Mouse (Mus musculus): ENCODE results near the gene Samd10. TPM values are rescaled to one million over a fixed set of nuclear protein-coding genes. Genes with fewer than 3 reads are reported as not detected.

The Samd10 gene
- polyA plus RNA-seq, 1 experiment from 2014 or later = 11.2 TPM

GRCm38 (mm10) chr2:181618761-181619495, 19.9 kb upstream of the Samd10 start:
- H3K4me3 ChIP-seq (ENCODE audit: low read length) = no peak overlapping the region
- no peak overlapping the region for H3K27ac ChIP-seq (ENCODE audit: low read length)
- peaks cover 39% of the 10 kb centered on the region for H3K36me3 ChIP-seq (ENCODE audit: control insufficient read depth, insufficient read depth)
- WGBS = 82% methylated on average over 5 of the region's 5 CpGs
- H3K9me3 ChIP-seq (replicated peaks; ENCODE audit: control insufficient read depth, low read length) = no peaks in the 10 kb centered on the region
- no peaks in the 10 kb centered on the region for H3K4me1 ChIP-seq (ENCODE audit: control insufficient read depth, insufficient read depth, low read length)
- H3K4me2 ChIP-seq (ENCODE audit: low read depth, low read length) = no peak overlapping the region
- no peaks in the 10 kb centered on the region for H3K27me3 ChIP-seq (ENCODE audit: control insufficient read depth, insufficient read depth, low read length)
- no peak for ATAC-seq (replicated peaks; ENCODE audit: extremely low read depth, insufficient read depth, low FRiP score)
- no peak overlapping the region for H3K9ac ChIP-seq (ENCODE audit: low read length)

- H3K9ac ChIP-seq (ENCODE audit: low read length) = no peak overlapping the region
- H3K27ac ChIP-seq (ENCODE audit: low read length) = no peak overlapping the region
- ATAC-seq (replicated peaks; ENCODE audit: extremely low read depth, insufficient read depth, low FRiP score) = no peak
- peaks cover 15% of the 10 kb centered on the region for H3K4me1 ChIP-seq (ENCODE audit: control insufficient read depth, insufficient read depth, low read length)
- no peak overlapping the region; the same call in 1 of the 2 replicates for H3K4me3 ChIP-seq (ENCODE audit: low read length)
- H3K4me2 ChIP-seq (ENCODE audit: low read depth, low read length) = peak overlapping the region; percentile 89
- H3K27me3 ChIP-seq (ENCODE audit: control insufficient read depth, insufficient read depth, low read length) = no peaks in the 10 kb centered on the region
- no peaks in the 10 kb centered on the region for H3K9me3 ChIP-seq (replicated peaks; ENCODE audit: control insufficient read depth, low read length)
- 72% methylated on average over 4 of the region's 4 CpGs for WGBS
- no peaks in the 10 kb centered on the region for H3K36me3 ChIP-seq (ENCODE audit: control insufficient read depth, insufficient read depth)
These were observed 3.4 kb upstream of the Samd10 start for GRCm38 (mm10) chr2:181602367-181602766.

- Histone ChIP-seq H3K27me3 (ENCODE audit: control insufficient read depth, insufficient read depth, low read length) (no peaks in the 10 kb centered on the region), H3K4me2 (ENCODE audit: low read depth, low read length) (peak overlapping the region; percentile 89), H3K4me3 (ENCODE audit: low read length) (peak overlapping the region; percentile 99), H3K9ac (ENCODE audit: low read length) (peak overlapping the region; percentile 94), H3K27ac (ENCODE audit: low read length) (no peak overlapping the region; the same call in 1 of the 2 replicates), H3K4me1 (ENCODE audit: control insufficient read depth, insufficient read depth, low read length) (peaks cover 15% of the 10 kb centered on the region), H3K9me3 (replicated peaks; ENCODE audit: control insufficient read depth, low read length) (no peaks in the 10 kb centered on the region), H3K36me3 (ENCODE audit: control insufficient read depth, insufficient read depth) (no peaks in the 10 kb centered on the region)
- no peak for ATAC-seq (replicated peaks; ENCODE audit: extremely low read depth, insufficient read depth, low FRiP score)
- WGBS = 24% methylated on average over 10 of the region's 10 CpGs
These were observed 2.7 kb upstream of the Samd10 start for GRCm38 (mm10) chr2:181601751-181602145.

GRCm38 (mm10) chr2:181600828-181601750, 2.1 kb upstream of the Samd10 start:
- ATAC-seq (replicated peaks; ENCODE audit: extremely low read depth, insufficient read depth, low FRiP score) = peak; percentile 92
- H3K4me1 ChIP-seq (ENCODE audit: control insufficient read depth, insufficient read depth, low read length) = peaks cover 15% of the 10 kb centered on the region
- H3K4me3 ChIP-seq (ENCODE audit: low read length) = peak overlapping the region; percentile 99
- WGBS = under 1% methylated on average over 57 of the region's 57 CpGs
- H3K4me2 ChIP-seq (ENCODE audit: low read depth, low read length) = peak overlapping the region; percentile 89
- peak overlapping the region; percentile 94 for H3K9ac ChIP-seq (ENCODE audit: low read length)
- H3K27ac ChIP-seq (ENCODE audit: low read length) = peak overlapping the region; percentile 82
- H3K9me3 ChIP-seq (replicated peaks; ENCODE audit: control insufficient read depth, low read length) = no peaks in the 10 kb centered on the region
- H3K36me3 ChIP-seq (ENCODE audit: control insufficient read depth, insufficient read depth) = no peaks in the 10 kb centered on the region
- no peaks in the 10 kb centered on the region for H3K27me3 ChIP-seq (ENCODE audit: control insufficient read depth, insufficient read depth, low read length)

GRCm38 (mm10) chr2:181600226-181600758, 1.3 kb upstream of the Samd10 start:
- no peaks in the 10 kb centered on the region for H3K27me3 ChIP-seq (ENCODE audit: control insufficient read depth, insufficient read depth, low read length)
- no peaks in the 10 kb centered on the region for H3K9me3 ChIP-seq (replicated peaks; ENCODE audit: control insufficient read depth, low read length)
- no peak for ATAC-seq (replicated peaks; ENCODE audit: extremely low read depth, insufficient read depth, low FRiP score)
- peaks cover 15% of the 10 kb centered on the region for H3K4me1 ChIP-seq (ENCODE audit: control insufficient read depth, insufficient read depth, low read length)
- no peaks in the 10 kb centered on the region for H3K36me3 ChIP-seq (ENCODE audit: control insufficient read depth, insufficient read depth)
- H3K4me2 ChIP-seq (ENCODE audit: low read depth, low read length) = peak overlapping the region; percentile 89
- 66% methylated on average over 6 of the region's 6 CpGs for WGBS
- peak overlapping the region; percentile 81; the same call in 1 of the 2 replicates for H3K27ac ChIP-seq (ENCODE audit: low read length)
- peak overlapping the region; percentile 94 for H3K9ac ChIP-seq (ENCODE audit: low read length)
- H3K4me3 ChIP-seq (ENCODE audit: low read length) = peak overlapping the region; percentile 99

- Histone ChIP-seq H3K27ac (ENCODE audit: low read length) (no peak overlapping the region), H3K36me3 (ENCODE audit: control insufficient read depth, insufficient read depth) (no peaks in the 10 kb centered on the region), H3K9me3 (replicated peaks; ENCODE audit: control insufficient read depth, low read length) (no peaks in the 10 kb centered on the region), H3K4me1 (ENCODE audit: control insufficient read depth, insufficient read depth, low read length) (peaks cover 17% of the 10 kb centered on the region), H3K9ac (ENCODE audit: low read length) (no peak overlapping the region), H3K27me3 (ENCODE audit: control insufficient read depth, insufficient read depth, low read length) (no peaks in the 10 kb centered on the region), H3K4me3 (ENCODE audit: low read length) (no peak overlapping the region), H3K4me2 (ENCODE audit: low read depth, low read length) (no peak overlapping the region)
- 66% methylated on average over 7 of the region's 7 CpGs for WGBS
- no peak for ATAC-seq (replicated peaks; ENCODE audit: extremely low read depth, insufficient read depth, low FRiP score)
These were observed 1.5 kb downstream of the Samd10 start for GRCm38 (mm10) chr2:181597378-181598061.

GRCm38 (mm10) chr2:181596221-181596960, 2.6 kb downstream of the Samd10 start:
- WGBS = 56% methylated on average over 6 of the region's 6 CpGs
- Histone ChIP-seq H3K4me1 (ENCODE audit: control insufficient read depth, insufficient read depth, low read length) (peaks cover 16% of the 10 kb centered on the region), H3K27ac (ENCODE audit: low read length) (no peak overlapping the region), H3K9me3 (replicated peaks; ENCODE audit: control insufficient read depth, low read length) (no peaks in the 10 kb centered on the region), H3K4me2 (ENCODE audit: low read depth, low read length) (no peak overlapping the region), H3K36me3 (ENCODE audit: control insufficient read depth, insufficient read depth) (no peaks in the 10 kb centered on the region), H3K9ac (ENCODE audit: low read length) (no peak overlapping the region), H3K4me3 (ENCODE audit: low read length) (no peak overlapping the region), H3K27me3 (ENCODE audit: control insufficient read depth, insufficient read depth, low read length) (no peaks in the 10 kb centered on the region)
- ATAC-seq (replicated peaks; ENCODE audit: extremely low read depth, insufficient read depth, low FRiP score) = no peak

GRCm38 (mm10) chr2:181594946-181595696, 3.9 kb downstream of the Samd10 start:
- H3K27me3 ChIP-seq (ENCODE audit: control insufficient read depth, insufficient read depth, low read length) = no peaks in the 10 kb centered on the region
- 67% methylated on average over 4 of the region's 4 CpGs for WGBS
- peaks cover 14% of the 10 kb centered on the region for H3K4me1 ChIP-seq (ENCODE audit: control insufficient read depth, insufficient read depth, low read length)
- no peak overlapping the region for H3K4me3 ChIP-seq (ENCODE audit: low read length)
- H3K36me3 ChIP-seq (ENCODE audit: control insufficient read depth, insufficient read depth) = no peaks in the 10 kb centered on the region
- H3K9me3 ChIP-seq (replicated peaks; ENCODE audit: control insufficient read depth, low read length) = no peaks in the 10 kb centered on the region
- no peak overlapping the region for H3K27ac ChIP-seq (ENCODE audit: low read length)
- H3K4me2 ChIP-seq (ENCODE audit: low read depth, low read length) = no peak overlapping the region
- no peak overlapping the region for H3K9ac ChIP-seq (ENCODE audit: low read length)
- ATAC-seq (replicated peaks; ENCODE audit: extremely low read depth, insufficient read depth, low FRiP score) = no peak
